Mouse (Mus musculus) spleen, adult 2 months (tissue): ENCODE data around the gene Sfr1. TPM values are rescaled to one million over a fixed set of nuclear protein-coding genes. Genes with fewer than 3 reads are reported as not detected.

ENCODE experiments used
- DNase-seq, 2 experiments: peaks; one replicate each; pipeline versions ENCODE4 v3.0.0 to v3.0.0-alpha.2; 2012 to 2021; ENCODE audit warnings: low spot score in 2 of 2, low read depth in 1 of 2
- H3K27ac ChIP-seq: fragments of 200-500 bp; 2 replicates; pipeline ENCODE4 v1.5.1; 2012; ENCODE audit warnings: low read length, inconsistent platforms; ENCODE audit not compliant: insufficient read depth
- H3K27me3 ChIP-seq: fragments of 200-500 bp; 2 replicates; pipeline ENCODE4 v1.6.1; 2012; ENCODE audit warnings: mild to moderate bottlenecking, moderate library complexity, low read length, inconsistent platforms; ENCODE audit not compliant: control insufficient read depth, insufficient read depth
- H3K36me3 ChIP-seq: fragments of 200-500 bp; 2 replicates; pipeline ENCODE4 v1.6.1; 2012; ENCODE audit warnings: mild to moderate bottlenecking, low read length, inconsistent platforms; ENCODE audit not compliant: control insufficient read depth, insufficient read depth
- H3K4me1 ChIP-seq: fragments of 200-500 bp; 2 replicates; pipeline ENCODE4 v1.6.1; 2011; ENCODE audit warnings: inconsistent platforms; ENCODE audit not compliant: control insufficient read depth, insufficient read depth, insufficient read length
- H3K4me3 ChIP-seq: fragments of 200-500 bp; 2 replicates; pipeline ENCODE4 v1.5.1; 2011; ENCODE audit warnings: mild to moderate bottlenecking, inconsistent platforms; ENCODE audit not compliant: insufficient read depth, insufficient read length; ENCODE audit errors: extremely low read depth
- CTCF ChIP-seq: fragments of 200-500 bp; IDR thresholded peaks from 2 replicates; pipeline ENCODE4 v1.5.1; 2011; ENCODE audit warnings: mild to moderate bottlenecking, inconsistent platforms; ENCODE audit not compliant: insufficient read depth, insufficient read length, insufficient replicate concordance; ENCODE audit errors: extremely low read depth
- POLR2A ChIP-seq: fragments of 200-500 bp; IDR thresholded peaks from 2 replicates; pipeline ENCODE4 v1.6.1; 2011; ENCODE audit warnings: low read depth, low read length, inconsistent platforms
- WGBS: fragments of 180-500 bp; shearing (Covaris S2); methylation state at CpG from one replicate; pipeline ENCODE4 v1.1.7; 2018; 5-methylcytosine and 5-hydroxymethylcytosine counted together
- polyA plus RNA-seq: library from polyadenylated mRNA; depleted of rRNA; stranded (reverse); fragments of >200 nt; gene quantifications from 2 replicates; pipeline ENCODE4 v1.2.3, GENCODE M21; 2012; rRNA removed

The Sfr1 gene
- 16.4 and 24.5 TPM in 2 replicates for polyA plus RNA-seq

DNA sequence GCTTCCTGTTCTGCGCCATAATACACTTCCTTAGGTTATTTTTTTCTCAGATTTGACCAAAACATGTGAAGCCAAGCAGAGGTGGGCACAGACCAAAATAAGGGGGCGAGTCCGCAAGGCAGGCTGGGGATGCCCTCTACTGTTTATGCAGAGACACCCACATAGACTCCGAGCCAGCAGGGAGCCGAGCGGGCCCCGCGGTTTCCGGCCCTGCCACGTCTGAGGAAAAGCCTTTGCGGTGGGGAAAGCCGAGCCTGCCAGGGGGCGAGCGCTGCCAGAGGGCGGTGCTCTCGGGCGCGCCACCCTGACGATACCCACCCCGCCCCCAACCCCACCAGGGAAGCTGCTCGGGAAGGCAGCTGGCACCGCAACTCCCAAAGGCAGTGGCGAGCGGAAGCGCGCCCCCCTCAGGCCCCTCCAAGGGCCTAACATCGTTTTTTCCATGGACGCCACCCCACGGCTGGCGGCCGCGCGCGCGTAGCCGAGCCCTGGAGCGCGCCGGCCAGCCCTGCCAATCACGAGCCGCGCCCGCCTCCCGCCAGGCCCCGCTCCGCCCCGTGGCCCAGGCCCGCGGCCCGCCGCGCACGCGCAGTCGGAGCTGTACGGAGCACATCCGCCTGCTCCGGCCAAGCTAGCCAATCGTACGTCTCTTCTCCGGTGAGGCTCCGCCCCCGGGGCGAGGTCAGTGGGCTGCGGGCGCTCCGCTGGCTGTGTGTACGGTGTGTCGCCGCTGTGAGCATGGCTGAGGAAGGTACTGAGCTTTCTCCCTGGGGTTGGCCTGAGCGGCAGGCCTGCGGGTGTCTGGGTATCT lies at the start of gene Sfr1:
TSS of gene Sfr1 (plus strand) at position 612 of the 811 bp plus-strand sequence.
- TF ChIP-seq POLR2A = peak; percentile 77; the same call in 1 of the 2 replicates
- no peak for TF ChIP-seq CTCF
- Histone ChIP-seq H3K4me1 (peaks cover 3% of the 10 kb centered on the region; the same call in 1 of the 2 replicates), H3K36me3 (peaks cover 22% of the 10 kb centered on the region), H3K27me3 (no peaks in the 10 kb centered on the region), H3K27ac (peak within 1 kb of the TSS; percentile 96), H3K4me3 (peak within 1 kb of the TSS; percentile 99)
- DNase-seq = peak; percentile 92 to 99
- WGBS = 2% methylated on average over 54 of the region's 72 CpGs

DNA sequence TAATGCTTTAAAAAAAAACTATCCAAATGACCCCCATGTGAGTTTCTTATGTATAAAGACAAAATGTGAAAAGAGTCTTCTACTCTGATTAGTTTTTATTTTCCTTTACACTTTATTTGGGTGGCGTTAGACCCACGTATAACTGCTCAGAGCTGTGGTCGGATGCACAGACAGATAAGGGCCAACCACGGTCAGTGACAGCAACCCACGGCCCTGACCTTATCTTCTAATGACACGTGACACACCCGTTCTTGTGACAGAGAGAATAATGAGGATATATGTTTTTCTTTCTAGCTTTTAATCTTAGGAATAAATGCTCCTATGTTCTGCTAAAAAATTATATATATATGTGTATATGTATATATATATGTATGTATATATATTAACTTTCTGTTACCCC lies 41.9 kb upstream of the Sfr1 start:
- no peak overlapping the region for H3K27ac ChIP-seq
- DNase-seq = no peak
- no peaks in the 10 kb centered on the region for H3K4me1 ChIP-seq
- no peak for TF ChIP-seq CTCF
- no peak for TF ChIP-seq POLR2A
- no peaks in the 10 kb centered on the region for H3K27me3 ChIP-seq
- H3K4me3 ChIP-seq = no peak overlapping the region
- 63% methylated on average over 7 of the region's 7 CpGs for WGBS
- H3K36me3 ChIP-seq = no peaks in the 10 kb centered on the region

DNA sequence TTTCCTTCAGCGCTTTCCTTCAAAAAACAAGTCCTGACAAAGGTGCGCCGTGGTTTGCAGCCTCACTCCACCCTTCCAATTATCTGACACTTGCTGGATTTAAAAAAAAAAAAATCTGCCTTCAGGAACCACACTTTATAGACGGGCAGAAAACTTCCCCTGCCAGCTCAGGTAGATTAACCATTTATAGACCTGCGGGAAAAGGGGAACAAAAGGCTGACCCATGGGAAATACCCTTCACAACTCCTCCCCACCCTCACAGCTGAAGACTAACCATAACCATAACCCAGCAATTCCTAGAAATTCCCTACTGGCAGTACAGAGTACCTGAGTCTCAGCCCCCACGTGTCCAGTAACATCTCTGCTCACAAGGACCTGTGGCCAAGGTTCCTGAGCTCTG lies 39.5 kb upstream of the Sfr1 start, which contains the start of gene Col17a1:
TSS of gene Col17a1 (minus strand) at position 101 of the 400 bp plus-strand sequence.
- TF ChIP-seq CTCF = no peak
- TF ChIP-seq POLR2A = no peak
- WGBS = 51% methylated on average over 6 of the region's 6 CpGs

DNA sequence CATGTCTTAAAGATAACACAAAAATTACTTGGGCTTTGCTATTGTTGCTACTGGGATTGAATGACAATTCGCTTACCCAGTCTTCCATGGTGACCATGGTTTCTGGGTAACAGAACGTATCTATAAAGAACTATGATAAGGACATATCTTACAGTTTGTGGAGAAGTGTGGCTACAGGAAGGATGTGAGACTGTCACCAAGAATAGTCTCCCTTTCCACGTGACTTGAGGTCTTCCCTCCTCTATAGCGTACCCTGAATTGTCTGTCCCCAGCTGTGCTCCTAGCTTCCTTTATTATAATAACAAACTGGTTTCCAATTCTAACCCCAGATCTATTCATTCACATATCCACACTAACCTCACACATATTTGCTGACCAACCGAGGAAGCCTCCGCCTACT lies 35.8 kb upstream of the Sfr1 start:
- DNase-seq = no peak
- Histone ChIP-seq H3K36me3 (no peaks in the 10 kb centered on the region), H3K27ac (no peak overlapping the region), H3K27me3 (no peaks in the 10 kb centered on the region), H3K4me1 (no peaks in the 10 kb centered on the region), H3K4me3 (no peak overlapping the region)
- WGBS = 26% methylated on average over 6 of the region's 6 CpGs
- no peak for TF ChIP-seq CTCF
- TF ChIP-seq POLR2A = no peak

More for the DNA sequence above, 39.5 kb upstream of the Sfr1 start, which contains the start of gene Col17a1:
- H3K27ac ChIP-seq = no peak within 1 kb of the TSS
- no peaks in the 10 kb centered on the region for H3K27me3 ChIP-seq
- H3K4me1 ChIP-seq = no peaks in the 10 kb centered on the region
- DNase-seq = no peak
- no peak within 1 kb of the TSS for H3K4me3 ChIP-seq
- H3K36me3 ChIP-seq = no peaks in the 10 kb centered on the region

DNA sequence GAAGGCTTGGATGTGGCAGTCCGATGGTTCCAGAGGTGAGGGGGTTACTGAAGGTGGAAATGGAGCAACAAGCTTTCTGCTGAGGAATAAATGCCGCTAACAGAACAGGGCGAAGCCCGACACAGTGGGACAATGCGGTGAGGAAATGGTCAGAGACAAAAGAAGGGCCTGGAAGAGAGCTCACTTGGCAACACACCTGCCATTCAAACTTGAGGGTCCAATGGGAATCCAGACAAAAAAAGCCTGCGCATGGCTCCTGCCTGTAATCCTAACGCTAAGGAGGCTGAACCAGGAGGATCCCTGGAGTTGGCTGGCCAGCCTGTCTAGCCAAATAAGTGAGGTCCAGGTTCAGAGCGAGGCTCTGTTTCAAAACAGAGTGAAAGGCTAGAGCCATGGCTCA lies 35.1 kb upstream of the Sfr1 start:
- H3K36me3 ChIP-seq = no peaks in the 10 kb centered on the region
- H3K4me3 ChIP-seq = no peak overlapping the region
- H3K27ac ChIP-seq = no peak overlapping the region
- H3K4me1 ChIP-seq = no peaks in the 10 kb centered on the region
- no peak for TF ChIP-seq POLR2A
- WGBS = 91% methylated on average over 8 of the region's 8 CpGs
- DNase-seq = no peak
- H3K27me3 ChIP-seq = no peaks in the 10 kb centered on the region

DNA sequence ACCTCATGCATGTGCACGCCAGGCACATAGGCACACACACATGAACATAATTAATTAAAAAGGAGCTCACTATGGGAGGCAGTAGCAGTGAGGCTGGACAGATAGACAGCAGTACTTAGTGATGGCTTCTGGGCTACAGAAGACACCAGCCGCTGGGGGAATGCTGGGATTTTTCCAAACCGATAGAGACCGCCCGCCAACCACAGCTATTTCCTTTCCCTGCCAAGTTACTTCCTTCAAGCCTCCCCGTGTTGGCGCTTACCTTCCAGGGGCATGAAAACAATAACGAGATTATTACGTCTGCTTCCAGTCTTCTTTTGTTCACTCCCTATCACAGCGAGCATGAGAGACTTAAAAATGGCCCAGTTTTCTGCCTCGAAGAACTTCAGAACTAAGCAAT lies 34.4 kb upstream of the Sfr1 start:
- H3K4me1 ChIP-seq = no peaks in the 10 kb centered on the region
- no peak overlapping the region for H3K27ac ChIP-seq
- no peaks in the 10 kb centered on the region for H3K36me3 ChIP-seq
- no peak for DNase-seq
- no peak overlapping the region for H3K4me3 ChIP-seq
- TF ChIP-seq CTCF (no peak), POLR2A (no peak)
- no peaks in the 10 kb centered on the region for H3K27me3 ChIP-seq
- 20% methylated on average over 11 of the region's 11 CpGs for WGBS

DNA sequence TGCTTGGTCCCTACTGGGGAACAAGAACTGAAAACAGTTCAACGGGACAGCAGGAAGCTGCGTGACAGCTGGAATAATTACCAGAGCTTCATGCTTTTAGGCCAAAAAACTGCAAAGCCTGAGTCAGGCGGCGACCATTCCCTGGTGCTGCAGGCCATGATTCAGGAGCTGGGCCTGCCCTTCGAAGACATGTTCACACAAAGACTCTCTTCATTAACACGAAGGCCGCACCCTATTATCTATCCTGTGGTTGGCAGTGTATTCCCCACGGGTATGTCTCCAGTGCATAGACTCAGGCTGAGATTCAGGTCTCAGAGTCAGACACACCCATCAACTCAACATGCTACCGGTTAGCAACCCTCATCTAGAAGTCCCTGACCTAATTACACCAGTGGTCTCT lies 33.2 kb upstream of the Sfr1 start:
- DNase-seq = no peak
- WGBS = 67% methylated on average over 9 of the region's 9 CpGs
- Histone ChIP-seq H3K4me3 (no peak overlapping the region), H3K4me1 (no peaks in the 10 kb centered on the region), H3K27me3 (no peaks in the 10 kb centered on the region), H3K27ac (no peak overlapping the region), H3K36me3 (no peaks in the 10 kb centered on the region)
- no peak for TF ChIP-seq POLR2A
- no peak for TF ChIP-seq CTCF
